Mouse (Mus musculus) thymus, postnatal 10 days (tissue): ENCODE measurements around the gene Slc4a1ap.
"Not testable (repeated sequence)": the region's sequence is repeated elsewhere in the genome, so short reads cannot be mapped to it uniquely, and the experiment has no call there.

ENCODE experiments used
- DNase-seq, 2 experiments: peaks; one replicate each; pipeline ENCODE4 v3.0.0; 2021; ENCODE audit warnings: low spot score in 2 of 2

The Slc4a1ap gene

DNA sequence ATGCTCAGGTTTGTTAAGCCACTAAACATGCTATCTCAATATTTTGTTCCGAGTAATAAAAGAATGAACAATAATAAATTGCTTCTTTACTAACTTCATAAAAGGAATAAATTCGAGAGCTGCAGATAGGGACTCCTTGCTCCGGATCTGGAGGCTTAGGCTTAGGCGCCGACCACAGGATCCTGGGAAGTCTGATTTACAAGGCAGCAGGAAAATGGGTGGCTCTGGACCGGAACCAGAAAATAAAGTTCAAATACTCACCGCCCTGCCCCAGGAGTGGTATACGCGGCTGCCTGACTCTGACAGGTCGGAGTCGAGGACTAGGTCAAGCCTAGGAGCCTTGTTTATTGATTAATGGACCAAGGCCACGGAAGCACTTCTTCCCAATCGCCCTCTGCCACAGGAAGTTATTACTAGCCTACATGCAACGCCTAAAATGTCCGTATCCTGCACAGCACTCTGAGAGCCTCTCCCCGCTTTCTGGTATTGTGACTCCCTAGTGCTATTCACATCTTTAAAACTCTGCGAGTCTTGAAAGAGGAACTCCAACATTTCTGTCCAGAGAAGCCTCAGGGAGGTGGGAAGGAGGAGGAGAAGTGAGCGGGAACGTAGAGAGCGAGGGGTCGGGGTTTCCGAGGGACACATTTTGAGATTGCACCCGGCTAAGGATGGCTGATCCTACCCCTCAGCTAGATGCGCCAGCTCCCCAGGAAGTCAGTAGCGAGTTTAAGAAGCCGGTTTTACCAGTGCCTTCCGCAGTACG lies at the start of gene Slc4a1ap:
Slc4a1ap (plus strand) TSS at position 642 of the 763 bp plus-strand sequence.
- peak; percentile 63 to 78 for DNase-seq

DNA sequence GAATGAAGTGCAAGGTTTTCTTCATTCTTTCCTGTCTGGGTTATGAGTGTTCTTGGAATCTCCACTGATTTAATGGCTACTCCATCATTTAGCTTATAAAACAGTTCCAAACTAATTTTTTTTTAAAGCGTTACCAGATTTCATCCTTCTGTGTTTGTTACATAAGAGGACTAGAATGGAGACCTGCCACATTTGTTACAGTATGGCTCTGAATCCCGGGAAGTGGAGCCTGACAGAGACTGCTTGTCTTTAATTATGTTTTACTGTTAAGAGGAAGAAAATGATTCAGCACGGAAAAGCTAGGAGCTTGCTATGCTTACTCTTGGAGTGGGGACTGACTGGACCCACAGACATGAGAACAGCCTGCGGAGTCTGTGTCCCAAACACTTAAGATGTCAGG lies 46.3 kb upstream of the Slc4a1ap start:
- no peak for DNase-seq

DNA sequence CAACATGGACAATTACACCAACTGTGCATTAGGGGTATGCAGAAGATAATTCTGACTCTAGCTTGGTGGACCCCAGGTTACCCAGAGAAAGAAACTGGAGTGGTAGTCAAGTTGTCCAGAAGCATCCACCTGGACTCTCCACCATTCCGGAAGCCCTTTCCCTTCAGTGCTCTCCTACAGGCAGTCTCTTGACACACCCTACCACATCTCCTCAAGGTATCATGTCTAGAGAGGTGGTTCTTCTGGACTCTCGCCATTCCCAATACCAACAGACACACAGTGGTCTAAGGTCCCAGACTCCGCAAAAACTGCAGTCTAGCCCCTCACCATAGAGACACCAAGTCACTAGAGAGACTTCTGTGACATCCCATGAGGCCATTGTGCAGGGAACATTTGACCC lies 41.4 kb upstream of the Slc4a1ap start, which contains the start of gene 4930548H24Rik:
4930548H24Rik (plus strand) TSS at position 301 of the 400 bp plus-strand sequence.
- no peak for DNase-seq

DNA sequence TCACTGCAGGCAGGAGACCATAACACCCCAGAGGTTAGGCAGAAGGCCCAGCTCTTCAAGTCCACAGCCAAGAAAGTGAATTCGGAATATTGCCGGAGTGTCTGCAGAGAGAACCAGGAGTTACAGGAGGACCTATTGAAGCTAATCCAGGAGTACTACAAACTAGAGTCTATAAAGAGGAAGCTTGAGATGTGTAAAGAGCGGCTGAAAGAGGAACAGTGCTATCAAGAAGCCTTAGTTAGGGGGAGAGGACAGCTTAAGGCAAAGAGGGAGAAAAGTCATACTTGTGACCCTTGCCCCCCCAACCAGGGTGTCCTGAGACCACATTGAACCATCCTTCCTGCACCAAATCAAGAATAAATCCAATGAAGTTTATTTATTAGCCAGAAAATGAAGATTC lies 38.9 kb upstream of the Slc4a1ap start:
- no peak for DNase-seq

DNA sequence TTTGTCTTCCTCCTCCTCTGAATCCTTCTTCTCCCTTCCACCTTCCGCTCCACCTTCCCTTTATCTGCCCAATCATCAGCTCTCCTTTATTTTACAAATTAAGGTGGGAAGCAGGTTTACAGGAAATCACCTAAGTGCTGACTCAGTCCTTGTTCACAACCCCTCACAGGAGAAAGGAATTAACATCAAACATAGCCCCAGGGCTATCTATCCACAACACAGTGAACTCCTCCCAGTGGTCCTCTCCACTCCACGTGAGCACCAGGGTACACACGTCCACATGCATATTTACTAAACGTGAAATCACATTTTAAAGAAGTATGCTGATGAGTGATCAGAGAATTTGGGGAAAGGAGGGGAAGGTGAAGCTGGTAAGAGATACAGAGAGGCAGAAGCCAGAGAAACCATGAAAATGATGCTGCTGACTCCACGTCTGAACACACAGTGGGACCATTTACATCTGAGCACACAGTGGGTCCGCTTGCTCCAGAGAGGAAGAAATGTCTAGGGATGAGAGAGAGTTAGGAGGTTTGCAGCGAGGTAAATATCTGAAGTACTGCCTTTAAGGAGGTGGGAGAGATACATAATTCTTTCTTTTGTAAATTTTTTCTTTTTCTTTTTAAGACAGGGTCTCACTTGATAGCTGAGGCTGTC lies 37.6 kb upstream of the Slc4a1ap start:
- no peak for DNase-seq

DNA sequence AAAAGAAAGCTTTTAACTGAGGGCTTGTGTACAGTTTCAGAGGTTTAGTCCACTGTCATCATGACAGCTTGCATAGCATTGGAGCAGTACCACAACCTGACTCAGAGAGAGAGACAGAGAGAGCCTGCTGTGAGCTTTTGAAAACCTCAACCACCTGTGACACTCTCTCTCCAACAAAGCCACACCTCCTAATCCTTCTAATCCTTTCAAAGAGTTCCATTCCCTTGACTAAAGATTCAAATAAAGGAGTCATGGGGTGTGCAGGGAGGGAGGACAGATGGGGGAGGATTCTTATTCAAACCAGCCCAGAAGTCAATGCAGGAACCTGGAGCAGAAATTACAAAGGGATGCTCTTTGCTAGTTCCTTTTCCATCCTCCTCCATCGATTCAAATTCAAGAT lies 34.8 kb upstream of the Slc4a1ap start:
- no peak for DNase-seq

DNA sequence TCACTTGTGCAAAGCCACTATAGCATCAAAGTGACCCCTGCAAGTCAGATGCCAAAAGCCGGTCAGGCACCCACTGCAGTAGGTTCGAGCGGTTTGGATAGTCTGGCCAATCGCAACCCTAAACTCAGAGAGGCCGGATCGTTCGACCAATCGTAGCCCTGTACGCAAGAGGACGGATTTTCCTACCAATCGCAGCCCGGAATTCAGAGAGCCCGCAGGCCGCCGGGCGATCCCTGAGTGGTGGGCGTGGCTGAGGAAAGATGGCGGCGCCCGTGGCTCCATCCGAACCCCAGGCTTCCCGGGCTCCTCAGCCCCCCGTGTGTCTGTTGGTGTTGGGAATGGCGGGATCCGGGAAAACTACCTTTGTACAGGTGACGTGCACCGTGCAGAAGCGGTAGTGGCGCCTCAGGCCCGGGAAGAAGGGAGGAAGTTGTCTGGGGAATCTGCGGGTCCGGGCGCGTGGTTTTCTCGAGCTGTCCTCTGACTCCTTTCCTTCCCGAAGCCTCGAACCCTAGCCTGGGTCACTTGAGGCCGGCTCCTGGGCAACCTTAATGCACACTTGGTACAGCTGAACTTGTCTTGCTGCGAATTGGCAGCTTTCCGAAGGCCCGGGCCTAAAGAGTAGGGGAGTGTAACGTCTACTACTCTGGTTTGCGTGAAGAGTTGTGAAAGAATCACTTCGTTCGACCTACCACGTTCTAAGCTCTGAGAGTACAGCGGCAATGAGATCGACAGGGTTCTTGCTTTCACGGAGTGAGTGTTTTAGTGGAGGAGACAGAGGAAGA lies 32.1 kb upstream of the Slc4a1ap start, which contains the start of gene Gpn1:
Gpn1 (plus strand) TSS at position 229 of the 785 bp plus-strand sequence.
- peak; percentile 80 to 84 for DNase-seq

DNA sequence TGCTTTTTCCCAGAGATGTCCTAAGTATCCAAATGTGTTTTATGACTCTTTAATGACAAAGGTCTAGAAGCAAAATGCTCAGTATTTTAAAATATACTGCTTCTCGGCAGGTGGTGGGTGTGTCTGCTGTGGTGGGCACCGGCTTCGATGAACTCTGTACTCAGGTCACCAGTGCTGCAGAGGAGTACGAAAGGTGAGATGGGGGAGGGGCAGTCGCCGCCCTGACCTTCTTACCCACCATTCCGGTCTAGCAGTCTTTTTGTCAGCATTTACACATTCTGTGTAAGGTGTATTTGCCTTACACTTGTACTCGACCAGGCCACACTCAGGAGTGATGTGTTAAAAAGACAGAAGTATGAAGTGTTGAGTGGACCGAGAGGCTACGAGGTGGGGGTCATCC lies 22.0 kb upstream of the Slc4a1ap start:
- no peak for DNase-seq

DNA sequence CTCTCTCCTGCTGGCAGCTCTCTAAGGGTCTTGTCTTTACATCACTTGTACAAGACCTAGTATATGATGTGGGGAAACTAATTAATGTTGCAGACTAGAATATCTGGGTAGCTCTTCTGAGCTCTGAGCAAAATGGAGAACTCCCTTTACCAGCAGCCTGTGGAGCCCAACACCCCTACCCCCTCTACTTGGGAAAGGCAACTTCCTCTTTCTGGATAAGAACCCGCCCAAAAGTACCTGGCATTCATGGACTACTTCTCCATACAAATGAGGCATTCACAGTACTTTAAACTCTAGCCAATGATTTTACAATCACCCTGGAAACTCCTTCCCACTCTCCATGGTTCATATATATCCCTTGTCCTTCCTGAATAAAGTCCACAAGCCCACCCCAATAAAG lies 14.3 kb upstream of the Slc4a1ap start:
- DNase-seq: no peak

DNA sequence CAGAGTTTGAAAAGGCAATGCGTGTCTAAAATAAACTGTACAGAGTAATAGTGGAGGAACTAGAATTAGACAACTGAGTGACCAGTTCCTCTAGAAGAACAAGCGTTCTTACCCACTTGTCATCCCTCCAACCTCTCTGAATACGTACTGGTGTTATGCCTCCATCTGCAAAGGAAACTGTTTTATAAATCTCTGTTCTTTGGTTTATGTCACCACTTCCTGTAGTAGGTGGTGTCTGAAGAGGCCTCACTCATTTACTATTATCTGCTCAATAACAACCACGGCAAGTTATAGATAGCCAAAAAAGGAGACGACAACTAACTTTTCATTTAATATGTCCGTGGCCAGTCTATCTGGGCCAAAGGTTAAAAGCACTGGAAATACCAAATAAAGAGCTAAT lies 6.2 kb upstream of the Slc4a1ap start:
- no peak for DNase-seq

DNA sequence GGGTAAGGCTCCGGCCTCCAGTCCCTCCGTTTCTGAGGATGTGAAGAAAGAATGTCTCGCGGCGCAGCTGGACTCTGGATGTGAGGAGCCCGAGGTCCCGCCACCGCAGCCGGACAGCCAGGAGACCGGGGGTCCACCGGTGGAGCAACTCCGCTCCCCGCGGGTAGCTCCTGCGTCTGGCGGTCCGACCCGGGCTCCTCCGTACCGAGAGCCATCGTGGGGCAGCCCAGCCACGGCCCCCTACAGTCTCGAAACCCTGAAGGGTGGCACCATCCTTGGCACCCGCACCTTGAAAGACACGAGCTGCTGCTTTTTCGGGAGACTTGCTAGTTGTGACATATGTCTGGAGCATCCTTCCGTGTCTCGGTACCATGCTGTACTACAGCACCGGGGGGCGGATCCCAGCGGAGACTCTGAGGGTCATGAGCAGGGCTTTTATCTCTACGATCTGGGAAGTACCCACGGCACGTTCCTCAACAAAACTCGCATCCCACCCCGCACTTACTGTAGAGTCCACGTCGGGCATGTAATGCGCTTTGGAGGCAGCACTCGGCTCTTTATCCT lies 404 bp downstream of the Slc4a1ap start:
- no peak for DNase-seq

DNA sequence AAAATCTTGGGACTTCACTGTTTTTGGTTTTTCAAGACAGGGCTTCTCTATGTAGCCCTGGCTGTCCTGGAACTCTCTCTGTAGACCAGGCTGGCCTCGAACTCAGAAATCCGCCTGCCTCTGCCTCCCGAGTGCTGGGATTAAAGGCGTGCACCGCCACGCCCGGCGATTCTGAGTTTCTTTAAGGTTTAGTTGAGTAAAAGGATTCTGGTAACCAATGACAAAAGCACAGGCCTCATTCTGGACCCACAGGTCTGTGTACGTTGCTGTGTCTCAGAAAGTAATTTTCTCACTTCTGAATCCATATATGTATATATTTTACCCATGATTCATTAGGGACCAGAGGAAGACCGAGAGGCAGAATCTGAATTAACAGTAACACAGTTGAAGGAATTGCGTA lies 912 bp downstream of the Slc4a1ap start, which contains the start of gene Supt7l:
Supt7l (minus strand) TSS at position 101 of the 400 bp plus-strand sequence.
- not testable (repeated sequence) for DNase-seq

DNA sequence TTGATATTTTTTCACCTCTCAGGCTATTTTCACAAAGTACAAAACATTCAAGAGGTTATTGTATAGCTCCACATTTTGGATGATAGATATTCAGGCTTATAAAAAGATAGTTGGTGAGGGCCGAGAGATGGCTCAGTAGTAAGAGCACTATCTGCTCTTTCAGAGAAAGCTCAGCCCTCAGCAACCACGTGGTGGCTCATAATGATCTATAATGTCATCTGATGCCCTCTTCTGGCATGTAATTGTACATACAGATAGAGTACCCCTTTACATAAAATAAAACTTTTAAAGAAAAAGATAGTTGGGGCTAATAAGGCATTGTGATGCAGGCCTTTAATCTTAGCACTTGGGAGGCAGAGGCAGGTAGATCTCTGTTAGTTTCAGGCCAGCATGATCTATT lies 1.8 kb downstream of the Slc4a1ap start:
- no peak for DNase-seq

DNA sequence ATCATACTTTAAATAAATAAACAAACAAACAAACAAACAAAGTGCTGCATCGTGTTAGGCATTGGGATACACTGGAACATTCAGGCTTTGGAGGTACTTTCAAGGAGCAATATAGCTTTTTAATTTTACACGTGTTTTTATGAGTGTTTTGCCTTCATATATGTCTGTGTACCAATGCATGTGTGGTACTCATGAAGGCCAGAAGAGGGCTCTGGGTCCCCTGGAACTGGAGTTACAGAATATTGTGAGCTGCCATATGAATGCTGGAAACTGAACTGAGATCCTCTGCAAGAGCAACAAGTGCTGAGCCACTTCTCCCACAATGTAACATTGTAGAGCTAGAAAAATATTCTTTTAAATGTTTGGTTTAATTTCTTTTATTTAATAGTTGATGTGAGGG lies 8.4 kb downstream of the Slc4a1ap start:
- no peak for DNase-seq

DNA sequence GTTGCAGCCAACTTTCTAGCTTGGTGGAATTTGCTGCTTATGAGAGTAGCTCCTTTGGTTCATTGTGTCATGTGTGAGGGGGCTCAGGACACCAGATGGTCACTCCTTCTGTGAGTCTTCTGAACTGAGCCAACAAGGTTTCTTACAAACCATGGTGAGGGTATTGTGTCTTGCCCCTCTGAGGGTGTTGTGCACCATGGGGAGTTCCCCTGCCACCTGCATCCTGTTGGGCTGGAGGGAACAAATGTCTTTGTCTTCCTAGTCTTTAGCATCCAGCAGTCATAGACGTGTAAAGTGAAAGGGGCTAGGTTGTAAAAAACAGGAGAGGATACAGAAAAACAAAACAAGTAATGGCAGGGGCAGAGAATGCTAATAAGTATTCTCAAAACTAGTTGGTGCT lies 32.6 kb downstream of the Slc4a1ap start:
- no peak for DNase-seq

DNA sequence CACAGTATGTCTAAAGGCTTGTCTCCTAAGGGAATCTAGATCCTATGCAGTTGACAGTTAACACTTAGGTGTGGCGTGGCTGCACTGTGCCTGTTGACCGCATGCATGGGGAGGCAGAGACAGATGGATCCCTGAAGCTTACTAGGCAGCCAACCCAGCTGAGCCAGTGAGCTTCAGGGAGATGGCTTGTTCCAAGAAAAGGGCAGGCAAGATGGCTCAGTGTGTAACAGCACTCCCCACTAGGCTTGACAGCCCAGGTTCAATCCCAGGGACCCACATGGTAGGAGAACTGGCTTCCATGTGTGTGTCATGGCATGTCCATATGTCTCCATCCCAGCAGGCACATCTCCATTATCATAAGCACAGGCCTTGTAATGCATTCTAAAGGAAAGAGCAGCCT lies 33.6 kb downstream of the Slc4a1ap start:
- DNase-seq: no peak

DNA sequence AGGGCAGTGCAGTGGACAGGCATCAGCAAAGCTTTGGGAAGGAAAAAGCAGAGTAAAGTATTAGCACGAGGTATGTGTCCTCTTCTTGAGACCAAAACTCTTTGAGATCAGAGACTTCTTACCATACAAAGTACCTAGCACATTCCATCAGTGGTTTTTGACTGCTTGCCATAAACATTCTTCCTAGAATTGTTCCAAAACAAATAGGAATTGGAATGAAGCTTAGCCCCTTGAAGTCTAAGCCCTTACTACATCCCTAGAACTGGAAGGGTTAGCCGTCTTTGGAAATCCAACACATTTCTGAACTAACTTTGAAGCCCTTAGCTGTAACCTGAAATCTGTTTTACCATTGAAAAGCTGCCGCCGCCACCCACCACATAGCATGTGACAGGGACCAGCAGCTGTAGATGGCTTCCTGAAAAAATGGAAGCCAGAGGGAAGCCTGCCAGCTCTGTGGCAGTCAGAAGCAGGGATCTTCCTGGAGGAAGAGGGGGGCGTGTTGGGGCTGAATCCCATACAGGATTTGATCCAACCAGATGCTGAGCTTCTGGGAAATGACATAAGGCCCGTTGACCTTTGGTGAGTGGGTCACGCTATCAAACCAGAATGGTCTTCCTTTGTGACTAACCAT lies 35.4 kb downstream of the Slc4a1ap start:
- no peak for DNase-seq

DNA sequence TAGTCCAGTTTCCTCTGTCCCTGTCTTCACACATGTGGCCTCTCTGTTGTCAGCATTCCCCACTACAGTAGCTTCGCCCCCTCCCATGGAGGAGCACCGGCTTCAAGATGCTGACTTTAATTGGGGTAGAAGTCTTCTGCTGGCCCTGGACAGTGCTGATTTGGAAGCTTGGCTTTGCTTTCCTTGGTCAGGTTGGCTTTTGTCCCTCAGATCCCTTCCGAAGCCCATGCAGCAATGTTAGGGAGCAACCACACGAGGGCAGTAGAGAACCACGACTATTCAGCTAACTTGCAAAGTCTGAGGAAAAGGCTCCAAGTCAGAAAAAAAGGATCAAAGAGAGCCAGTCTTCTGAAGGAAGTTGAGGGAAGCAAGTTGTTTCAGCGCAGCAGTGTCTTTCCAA lies 36.7 kb downstream of the Slc4a1ap start:
- DNase-seq: peak in 1 of 2 experiments; percentile 65

DNA sequence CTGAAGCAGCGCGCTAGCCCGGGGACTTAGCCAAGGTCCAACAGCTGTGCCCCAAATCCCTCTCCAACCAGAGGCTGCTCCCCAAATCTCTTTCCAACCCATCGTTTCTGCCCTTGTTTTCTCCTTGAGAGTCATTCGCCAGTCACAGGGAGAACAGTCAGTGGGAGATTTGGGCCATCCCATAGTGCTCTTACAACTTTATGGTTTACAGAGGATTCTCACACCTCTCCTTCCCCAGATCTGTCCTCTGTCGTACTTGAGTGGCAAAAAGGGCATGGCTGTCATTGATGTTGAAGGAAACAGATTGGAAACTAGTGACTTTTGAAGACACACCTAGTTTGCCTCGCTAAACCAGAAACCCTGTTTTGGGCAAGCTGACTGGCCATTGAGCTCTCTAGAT lies 37.1 kb downstream of the Slc4a1ap start:
- no peak for DNase-seq

DNA sequence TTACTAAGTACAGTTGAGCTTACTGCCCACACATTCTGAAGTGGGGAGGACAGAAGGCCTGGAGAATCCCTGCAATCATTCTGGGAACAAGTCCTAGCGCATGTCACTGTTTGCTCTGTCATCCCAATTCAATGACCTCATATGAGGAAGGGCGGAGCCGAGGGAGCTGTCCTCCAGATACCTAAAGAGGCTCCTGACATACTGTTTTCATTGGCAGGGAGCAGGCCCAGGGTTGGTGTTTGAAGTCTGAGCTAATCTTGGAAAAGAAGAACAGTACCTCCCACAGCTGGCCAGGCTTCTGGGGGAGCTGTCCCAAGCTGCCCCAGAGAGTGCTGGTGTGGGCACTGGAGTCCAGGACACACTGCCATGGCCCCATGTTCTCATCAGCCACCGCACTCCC lies 38.2 kb downstream of the Slc4a1ap start:
- DNase-seq: no peak

DNA sequence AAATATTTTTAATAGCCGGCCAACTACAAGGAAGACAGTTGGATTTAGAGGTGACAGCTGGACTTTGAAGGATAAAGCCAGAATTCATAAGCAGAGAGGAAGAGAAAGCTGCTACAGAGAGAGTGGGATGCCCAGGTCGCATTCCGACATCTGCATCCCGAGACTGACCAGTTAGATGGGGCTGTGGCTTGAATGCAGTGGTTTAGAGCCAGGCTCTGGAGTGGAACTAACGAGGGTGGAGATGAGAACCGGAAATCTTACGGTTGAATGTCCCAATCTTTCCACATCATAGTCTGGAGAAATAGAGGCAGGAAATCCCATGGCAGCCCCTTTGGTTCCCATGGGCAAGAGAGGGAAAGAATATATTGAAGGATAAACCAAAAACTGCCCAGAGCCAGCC lies 39.2 kb downstream of the Slc4a1ap start:
- no peak for DNase-seq

DNA sequence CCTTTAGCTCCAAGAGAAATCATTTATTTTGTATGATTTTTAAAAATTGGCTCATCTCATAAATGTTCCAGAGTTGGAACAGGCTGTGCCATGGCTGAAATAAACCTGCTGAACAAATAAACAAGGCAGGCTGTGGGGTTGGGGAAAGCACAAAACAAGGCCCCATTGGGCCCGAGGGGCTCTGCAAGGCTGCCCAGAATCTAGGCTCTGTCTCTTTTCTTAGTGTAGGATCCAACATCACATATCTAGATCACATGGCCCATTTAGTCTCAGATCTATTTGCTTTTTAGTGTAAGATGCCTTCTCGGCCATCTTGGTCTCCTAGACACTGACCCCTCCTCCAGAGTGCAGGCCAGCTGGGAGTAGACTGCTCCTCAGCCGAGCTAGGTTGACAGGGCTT lies 39.7 kb downstream of the Slc4a1ap start:
- DNase-seq: no peak
